Mouse (Mus musculus): ENCODE measurements around the gene Cplx3.

The Cplx3 gene

GRCm38 (mm10) chr9:57638651-57639459 is 32.8 kb upstream of the Cplx3 start:
- DNase-seq (ENCODE audit: low spot score in 2 of 2): no peak

GRCm38 (mm10) chr9:57637741-57638322 is 31.8 kb upstream of the Cplx3 start:
- no peak for DNase-seq (ENCODE audit: low spot score in 2 of 2)

- no peak for DNase-seq (ENCODE audit: low spot score in 2 of 2)
Observed at GRCm38 (mm10) chr9:57637272-57637671, 31.2 kb upstream of the Cplx3 start.

- DNase-seq (ENCODE audit: low spot score in 2 of 2): peak; percentile 47 to 58
Observed at GRCm38 (mm10) chr9:57633481-57634024, 27.5 kb upstream of the Cplx3 start.

GRCm38 (mm10) chr9:57629118-57629874 is 23.2 kb upstream of the Cplx3 start:
- DNase-seq (ENCODE audit: low spot score in 2 of 2): peak in 1 of 2 experiments; percentile 75

GRCm38 (mm10) chr9:57628717-57629116 is 22.6 kb upstream of the Cplx3 start:
- DNase-seq (ENCODE audit: low spot score in 2 of 2): no peak

- DNase-seq (ENCODE audit: low spot score in 2 of 2): no peak
Observed at GRCm38 (mm10) chr9:57627892-57628291, 21.8 kb upstream of the Cplx3 start.

- no peak for DNase-seq (ENCODE audit: low spot score in 2 of 2)
Observed at GRCm38 (mm10) chr9:57627191-57627590, 21.1 kb upstream of the Cplx3 start.

- DNase-seq (ENCODE audit: low spot score in 2 of 2): no peak
Observed at GRCm38 (mm10) chr9:57625674-57626500, 19.8 kb upstream of the Cplx3 start.

GRCm38 (mm10) chr9:57624295-57624694 is 18.2 kb upstream of the Cplx3 start:
- no peak for DNase-seq (ENCODE audit: low spot score in 2 of 2)

- DNase-seq (ENCODE audit: low spot score in 2 of 2): no peak
Observed at GRCm38 (mm10) chr9:57620674-57621073, 14.6 kb upstream of the Cplx3 start, which contains the start of gene Lman1l. Lman1l (minus strand) TSS chr9:57620774.

GRCm38 (mm10) chr9:57618854-57619253 is 12.8 kb upstream of the Cplx3 start:
- DNase-seq (ENCODE audit: low spot score in 2 of 2): no peak

- DNase-seq (ENCODE audit: low spot score in 2 of 2): no peak
Observed at GRCm38 (mm10) chr9:57617556-57618169, 11.6 kb upstream of the Cplx3 start.

GRCm38 (mm10) chr9:57614786-57615185 is 8.7 kb upstream of the Cplx3 start:
- DNase-seq (ENCODE audit: low spot score in 2 of 2): no peak

GRCm38 (mm10) chr9:57613975-57614374 is 7.9 kb upstream of the Cplx3 start:
- no peak for DNase-seq (ENCODE audit: low spot score in 2 of 2)

- DNase-seq (ENCODE audit: low spot score in 2 of 2): no peak
Observed at GRCm38 (mm10) chr9:57612587-57612986, 6.5 kb upstream of the Cplx3 start.

- no peak for DNase-seq (ENCODE audit: low spot score in 2 of 2)
Observed at GRCm38 (mm10) chr9:57610359-57610826, 4.3 kb upstream of the Cplx3 start.

- no peak for DNase-seq (ENCODE audit: low spot score in 2 of 2)
Observed at GRCm38 (mm10) chr9:57609803-57610202, 3.7 kb upstream of the Cplx3 start.

GRCm38 (mm10) chr9:57605503-57605902 is 578 bp downstream of the Cplx3 start:
- DNase-seq (ENCODE audit: low spot score in 2 of 2): no peak

- DNase-seq (ENCODE audit: low spot score in 2 of 2): no peak
Observed at GRCm38 (mm10) chr9:57604875-57605274, 1.2 kb downstream of the Cplx3 start.

- no peak for DNase-seq (ENCODE audit: low spot score in 2 of 2)
Observed at GRCm38 (mm10) chr9:57602098-57602497, 4.0 kb downstream of the Cplx3 start.

Data from left cerebral cortex, adult 9 months (tissue).